Mouse (Mus musculus) cerebellum, adult 2 months (tissue): Measurements from ENCODE around the gene Gucd1. TPM values are rescaled to one million over a fixed set of nuclear protein-coding genes. Genes with fewer than 3 reads are reported as not detected.

Experiments used
- DNase-seq, 2 experiments: peaks; one replicate each; pipeline ENCODE4 v3.0.0; 2021
- H3K27ac ChIP-seq: fragments of 200-500 bp; 2 replicates; pipeline ENCODE4 v1.5.1; 2012; ENCODE audit warnings: low read length, control low read depth, inconsistent platforms; ENCODE audit not compliant: insufficient read depth
- H3K27me3 ChIP-seq: fragments of 200-500 bp; 2 replicates; pipeline ENCODE4 v1.6.1; 2012; ENCODE audit warnings: inconsistent platforms, mild to moderate bottlenecking, low read length, moderate library complexity; ENCODE audit not compliant: control insufficient read depth, insufficient read depth
- H3K4me1 ChIP-seq: fragments of 200-500 bp; 2 replicates; pipeline ENCODE4 v1.6.1; 2011; ENCODE audit warnings: low read length; ENCODE audit not compliant: control insufficient read depth, insufficient read depth
- H3K4me3 ChIP-seq: fragments of 200-500 bp; replicated peaks from 2 replicates; pipeline ENCODE3; 2011; ENCODE audit warnings: mild to moderate bottlenecking, low read depth, low read length, control low read depth; ENCODE audit not compliant: insufficient read depth
- CTCF ChIP-seq: fragments of 200-500 bp; IDR thresholded peaks from 2 replicates; pipeline ENCODE4 v1.5.1; 2011; ENCODE audit warnings: low read depth, mild to moderate bottlenecking, control low read depth, low read length, moderate library complexity, borderline replicate concordance; ENCODE audit not compliant: insufficient read depth
- POLR2A ChIP-seq: fragments of 200-500 bp; IDR thresholded peaks from 2 replicates; pipeline ENCODE4 v1.6.1; 2011; ENCODE audit warnings: low read length, control low read depth, borderline replicate concordance; ENCODE audit not compliant: insufficient read depth
- WGBS: fragments of 180-500 bp; shearing (Covaris S2); methylation state at CpG from one replicate; pipeline ENCODE4 v1.1.7; 2018; 5-methylcytosine and 5-hydroxymethylcytosine counted together
- polyA plus RNA-seq: library from polyadenylated mRNA; depleted of rRNA; stranded (reverse); fragments of >200 nt; gene quantifications from 2 replicates; pipeline ENCODE4 v1.2.3, GENCODE M21; 2012

Gene Gucd1
- polyA plus RNA-seq, 1 experiment, result 20.7 TPM

DNA sequence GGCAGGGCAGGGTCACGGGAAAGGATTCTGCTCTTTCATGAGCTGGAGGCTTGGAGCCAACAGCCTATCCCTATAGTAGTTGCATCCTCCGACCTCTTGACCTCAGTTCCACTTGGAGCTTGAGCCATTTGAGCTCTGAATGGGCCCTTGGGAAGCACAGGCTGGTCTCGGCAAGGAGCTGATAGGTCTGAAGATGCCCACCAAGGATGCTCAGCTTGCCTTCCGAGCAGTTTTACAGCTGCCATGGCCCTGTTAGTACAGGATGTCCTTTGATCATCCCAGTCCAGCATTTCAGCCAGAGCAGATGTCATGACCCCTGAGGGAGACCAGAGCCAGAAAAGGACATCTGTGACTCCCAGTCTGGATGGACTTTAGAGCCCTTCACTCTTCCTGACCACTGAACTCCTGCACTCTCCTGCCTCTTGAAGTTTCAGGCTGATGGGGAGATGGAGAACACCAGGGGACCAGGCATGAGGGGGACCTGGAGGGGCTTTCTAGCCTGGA is 189.5 kb downstream of the Gucd1 start:
- WGBS, result 68% methylated on average over 4 of the region's 4 CpGs
- Histone ChIP-seq H3K27ac (no peak overlapping the region), H3K27me3 (no peaks in the 10 kb centered on the region), H3K4me3 (no peak overlapping the region), H3K4me1 (0 out of 2 replicates have a peak, but pooled peaks cover 5% of the 10 kb centered on the region)
- no peak for DNase-seq
- TF ChIP-seq POLR2A (no peak), CTCF (no peak)

DNA sequence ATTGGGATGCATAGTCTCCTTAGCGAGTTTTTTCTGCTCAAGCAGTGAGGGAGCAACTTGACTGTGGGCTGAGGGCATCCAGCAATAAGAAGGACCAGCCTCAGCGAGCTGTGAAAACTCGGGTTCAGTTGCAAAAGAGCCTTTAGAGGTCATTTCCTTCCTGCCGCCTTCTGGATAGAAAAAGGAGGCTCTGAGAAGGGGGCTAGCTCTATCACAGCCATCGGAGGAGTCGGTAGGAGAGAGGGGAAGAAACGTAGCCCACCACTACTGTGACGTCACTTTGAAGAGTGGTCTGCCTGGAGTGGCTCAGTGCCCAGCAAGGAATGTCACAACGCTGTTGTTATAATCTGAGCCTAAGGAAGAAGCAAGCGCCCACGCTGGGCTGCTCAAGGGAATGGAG is 190.7 kb downstream of the Gucd1 start:
- no peak for DNase-seq
- Histone ChIP-seq H3K4me3 (no peak overlapping the region), H3K4me1 (no peaks in the 10 kb centered on the region), H3K27ac (no peak overlapping the region), H3K27me3 (no peaks in the 10 kb centered on the region)
- 67% methylated on average over 11 of the region's 11 CpGs for WGBS
- TF ChIP-seq CTCF (no peak), POLR2A (no peak)

DNA sequence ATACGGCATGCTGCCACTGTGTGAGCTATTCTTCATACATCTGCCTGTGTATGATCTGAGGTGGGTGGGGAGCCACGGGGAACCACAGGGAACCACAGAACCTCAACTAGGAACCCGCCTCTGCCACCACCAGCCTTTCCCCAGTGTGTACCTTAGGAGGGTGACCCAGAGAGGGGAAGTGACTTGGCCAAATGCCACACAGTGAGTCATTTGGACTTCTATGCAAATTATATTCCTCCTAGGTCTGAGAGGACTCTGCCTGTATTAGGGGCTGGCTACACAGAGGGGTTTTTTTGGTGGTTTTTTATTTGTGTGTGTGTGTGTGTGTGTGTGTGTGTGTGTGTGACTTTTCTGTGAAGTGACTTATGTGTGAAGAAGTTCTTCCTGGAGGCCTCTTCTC is 191.2 kb downstream of the Gucd1 start:
- Histone ChIP-seq H3K27ac (no peak overlapping the region), H3K27me3 (no peaks in the 10 kb centered on the region), H3K4me3 (no peak overlapping the region), H3K4me1 (no peaks in the 10 kb centered on the region)
- no peak for TF ChIP-seq POLR2A
- TF ChIP-seq CTCF, result no peak
- DNase-seq, result no peak
- WGBS, result 70% methylated on average over 3 of the region's 3 CpGs

DNA sequence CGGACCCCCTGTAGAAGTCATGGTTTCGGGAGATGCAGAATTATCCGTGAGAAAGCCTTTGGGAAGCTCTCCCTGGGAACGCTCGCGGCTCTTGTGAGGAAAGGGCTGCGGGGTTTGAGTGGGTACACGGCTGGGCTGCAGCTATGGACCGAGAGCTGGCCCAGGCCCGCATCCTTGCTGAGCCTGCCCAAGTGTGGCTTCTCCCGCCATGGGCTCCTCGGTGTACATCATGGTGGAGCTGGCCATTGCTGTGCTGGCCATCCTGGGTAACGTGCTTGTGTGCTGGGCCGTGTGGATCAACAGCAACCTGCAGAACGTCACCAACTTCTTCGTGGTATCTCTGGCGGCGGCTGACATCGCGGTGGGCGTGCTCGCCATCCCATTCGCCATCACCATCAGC is 192.0 kb downstream of the Gucd1 start:
- WGBS, result 95% methylated on average over 23 of the region's 23 CpGs

DNA sequence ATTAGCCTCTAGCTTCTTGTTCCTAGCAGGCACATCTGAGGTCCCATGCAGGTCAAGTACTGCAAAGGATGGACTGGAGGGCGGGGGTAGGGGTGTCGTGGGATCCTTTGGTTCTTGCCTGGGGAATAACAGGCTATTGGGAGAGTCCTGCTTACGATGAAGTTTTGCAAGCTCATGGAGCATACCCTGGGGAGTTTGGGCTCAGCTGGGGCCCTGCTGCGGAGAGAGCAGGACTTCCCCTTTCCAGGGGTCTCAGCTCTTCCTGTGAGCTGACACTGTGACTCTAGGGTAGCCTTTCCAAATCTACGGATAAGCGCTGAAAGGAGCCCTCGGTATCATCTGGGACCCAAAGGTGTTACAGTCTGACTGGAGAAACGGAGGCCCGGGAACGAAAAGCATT is 193.4 kb downstream of the Gucd1 start:
- no peak overlapping the region for H3K4me3 ChIP-seq
- no peaks in the 10 kb centered on the region for H3K4me1 ChIP-seq
- H3K27me3 ChIP-seq, result no peaks in the 10 kb centered on the region
- TF ChIP-seq CTCF, result no peak
- TF ChIP-seq POLR2A, result no peak
- 77% methylated on average over 10 of the region's 10 CpGs for WGBS
- no peak for DNase-seq
- H3K27ac ChIP-seq, result no peak overlapping the region

More for the DNA sequence above, 192.0 kb downstream of the Gucd1 start:
- no peak for TF ChIP-seq POLR2A
- no peak for TF ChIP-seq CTCF
- Histone ChIP-seq H3K4me3 (no peak overlapping the region), H3K4me1 (no peaks in the 10 kb centered on the region), H3K27ac (no peak overlapping the region), H3K27me3 (no peaks in the 10 kb centered on the region)
- no peak for DNase-seq

DNA sequence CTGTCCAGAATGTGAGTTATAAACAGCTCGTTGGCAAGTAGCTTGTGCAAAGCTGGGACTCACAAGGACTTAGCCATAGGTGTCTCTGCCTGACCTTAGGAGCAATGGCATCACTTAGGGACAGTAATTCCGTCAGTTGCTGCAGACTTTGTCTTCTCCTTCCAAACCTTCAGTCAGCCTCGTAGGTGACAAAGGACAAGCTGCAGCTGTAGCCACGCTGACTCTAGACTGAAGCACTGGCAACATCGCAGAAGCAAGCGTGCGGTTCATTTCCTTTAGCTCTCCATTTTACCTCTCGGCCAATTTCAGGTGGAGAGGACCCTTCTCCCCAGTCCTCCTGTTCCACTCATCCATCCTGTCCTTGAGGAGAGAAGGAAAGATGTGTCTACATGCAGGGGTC is 193.8 kb downstream of the Gucd1 start:
- H3K27me3 ChIP-seq, result no peaks in the 10 kb centered on the region
- no peaks in the 10 kb centered on the region for H3K4me1 ChIP-seq
- TF ChIP-seq CTCF, result no peak
- TF ChIP-seq POLR2A, result no peak
- no peak for DNase-seq
- 86% methylated on average over 8 of the region's 8 CpGs for WGBS
- no peak overlapping the region for H3K27ac ChIP-seq
- no peak overlapping the region for H3K4me3 ChIP-seq

DNA sequence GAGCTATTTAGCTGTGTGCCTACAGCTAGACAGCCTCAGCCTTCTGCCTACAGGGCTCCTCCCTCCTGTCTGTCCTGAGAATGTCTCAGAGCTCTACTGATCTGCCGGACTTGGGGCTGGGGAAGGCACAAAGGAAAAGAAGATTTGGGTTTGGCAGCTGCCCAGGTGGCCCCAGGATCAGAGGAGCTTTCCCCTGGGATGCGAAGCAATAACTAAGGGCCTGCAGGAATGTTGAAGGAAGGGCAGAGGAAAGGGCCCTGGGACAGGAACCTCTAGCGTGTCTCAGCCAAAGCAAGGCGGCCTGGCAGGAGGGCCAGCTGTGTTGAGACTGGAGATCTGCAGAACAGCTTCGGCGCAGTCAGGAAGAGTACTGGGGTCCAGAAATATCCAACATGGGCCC is 194.8 kb downstream of the Gucd1 start:
- no peak for DNase-seq
- Histone ChIP-seq H3K27me3 (no peaks in the 10 kb centered on the region; the same call in 1 of the 2 replicates), H3K4me3 (no peak overlapping the region), H3K27ac (no peak overlapping the region), H3K4me1 (no peaks in the 10 kb centered on the region)
- 67% methylated on average over 6 of the region's 6 CpGs for WGBS
- no peak for TF ChIP-seq POLR2A
- TF ChIP-seq CTCF, result no peak

DNA sequence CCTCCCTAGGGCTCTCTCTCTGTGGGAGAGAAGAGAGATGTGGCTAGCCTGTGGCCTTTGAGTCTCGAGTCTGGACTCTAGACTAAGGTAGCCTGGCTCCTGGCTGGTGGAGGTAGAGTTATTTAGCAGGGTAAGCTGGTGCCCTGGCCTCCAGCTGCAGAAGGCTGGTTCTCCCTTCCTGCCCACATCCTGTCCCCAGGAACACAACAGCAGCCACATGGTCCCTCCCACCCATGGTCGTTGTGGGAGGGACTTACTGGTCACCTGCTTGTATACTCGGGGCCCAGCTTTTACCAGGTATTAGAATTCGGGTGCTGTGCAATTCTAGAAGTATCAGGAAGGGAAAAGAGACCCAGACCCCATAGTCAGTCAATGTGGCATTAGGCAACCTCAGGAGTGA is 197.5 kb downstream of the Gucd1 start:
- Histone ChIP-seq H3K27me3 (no peaks in the 10 kb centered on the region; the same call in 1 of the 2 replicates), H3K4me3 (no peak overlapping the region), H3K27ac (no peak overlapping the region), H3K4me1 (0 out of 2 replicates have a peak, but pooled peaks cover 3% of the 10 kb centered on the region)
- no peak for DNase-seq
- 63% methylated on average over 4 of the region's 4 CpGs for WGBS
- TF ChIP-seq POLR2A (no peak), CTCF (no peak)
